Mouse (Mus musculus): Measurements from ENCODE around the gene Dok7. TPM values are rescaled to one million over a fixed set of nuclear protein-coding genes. Genes with fewer than 3 reads are reported as not detected.

Dok7 gene
- polyA plus RNA-seq, 1 experiment = not detected

DNA sequence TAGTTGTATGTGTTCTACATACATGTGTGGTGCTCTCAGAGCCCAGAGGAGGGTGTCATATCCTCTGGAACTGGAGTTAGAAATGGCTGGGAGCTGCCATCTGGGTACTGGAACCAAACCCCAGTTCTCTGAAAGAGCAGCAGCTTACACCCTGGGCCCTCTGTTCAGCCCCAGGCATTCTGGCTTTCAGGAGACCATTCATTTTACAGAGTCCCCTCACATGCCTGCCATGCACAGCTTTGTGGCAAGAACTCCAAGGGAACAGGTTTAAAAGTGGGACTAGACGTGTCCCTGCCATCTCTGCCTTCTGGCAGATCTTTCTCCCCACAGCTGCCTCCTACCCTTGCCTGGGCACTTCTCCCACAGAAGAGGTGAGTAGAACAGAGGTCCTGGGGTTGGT lies 22.9 kb upstream of the Dok7 start:
- H3K9ac ChIP-seq (ENCODE audit: low read depth, poor library complexity, severe bottlenecking) = no peak overlapping the region
- no peak overlapping the region for H3K27ac ChIP-seq (ENCODE audit: insufficient read depth, low read length)
- H3K9me3 ChIP-seq (replicated peaks; ENCODE audit: control insufficient read depth, insufficient read depth, low read length, poor library complexity, severe bottlenecking) = no peaks in the 10 kb centered on the region
- no peaks in the 10 kb centered on the region for H3K27me3 ChIP-seq (ENCODE audit: control insufficient read depth, insufficient read depth, low read length, poor library complexity, severe bottlenecking)
- TF ChIP-seq POLR2A (IDR thresholded peaks at IDR 0.05; ENCODE audit: insufficient read depth, low read length) (no peak), EP300 (IDR thresholded peaks at IDR 0.05; ENCODE audit: insufficient read depth, low read depth, low read length) (no peak), CTCF (IDR thresholded peaks at IDR 0.05; ENCODE audit: low read depth, low read length) (no peak)
- H3K36me3 ChIP-seq (ENCODE audit: control insufficient read depth, insufficient read depth, low read length, poor library complexity, severe bottlenecking) = no peaks in the 10 kb centered on the region
- H3K4me1 ChIP-seq (ENCODE audit: control insufficient read depth, insufficient read depth, low read length) = no peaks in the 10 kb centered on the region
- no peak overlapping the region for H3K4me3 ChIP-seq (ENCODE audit: low read depth, low read length)

DNA sequence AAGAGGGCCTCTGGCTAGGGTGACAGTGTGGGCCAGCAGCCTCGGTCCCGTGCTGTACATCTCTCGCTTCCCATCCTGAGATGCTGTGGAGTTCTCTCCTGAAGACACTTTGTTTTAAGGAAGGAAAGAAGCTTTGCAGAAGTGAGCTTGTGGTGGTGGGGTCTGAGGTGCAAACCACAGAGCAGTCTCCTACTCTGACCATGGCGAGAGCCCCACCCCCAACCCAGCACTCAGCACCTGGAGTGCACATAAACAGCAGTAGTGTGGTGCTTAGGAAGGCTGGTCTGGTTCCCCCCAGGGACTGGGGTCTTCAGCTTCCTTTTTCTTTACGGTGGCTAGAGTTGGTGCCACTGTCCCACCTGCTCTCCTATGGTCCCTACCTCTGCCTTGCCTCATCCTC lies 21.4 kb upstream of the Dok7 start:
- no peak for TF ChIP-seq EP300 (IDR thresholded peaks at IDR 0.05; ENCODE audit: insufficient read depth, low read depth, low read length)
- TF ChIP-seq CTCF (IDR thresholded peaks at IDR 0.05; ENCODE audit: low read depth, low read length) = no peak
- TF ChIP-seq POLR2A (IDR thresholded peaks at IDR 0.05; ENCODE audit: insufficient read depth, low read length) = no peak
- no peaks in the 10 kb centered on the region for H3K9me3 ChIP-seq (replicated peaks; ENCODE audit: control insufficient read depth, insufficient read depth, low read length, poor library complexity, severe bottlenecking)
- no peaks in the 10 kb centered on the region for H3K27me3 ChIP-seq (ENCODE audit: control insufficient read depth, insufficient read depth, low read length, poor library complexity, severe bottlenecking)
- no peak overlapping the region for H3K9ac ChIP-seq (ENCODE audit: low read depth, poor library complexity, severe bottlenecking)
- no peak overlapping the region for H3K27ac ChIP-seq (ENCODE audit: insufficient read depth, low read length)
- no peak overlapping the region for H3K4me3 ChIP-seq (ENCODE audit: low read depth, low read length)
- H3K36me3 ChIP-seq (ENCODE audit: control insufficient read depth, insufficient read depth, low read length, poor library complexity, severe bottlenecking) = no peaks in the 10 kb centered on the region
- no peaks in the 10 kb centered on the region for H3K4me1 ChIP-seq (ENCODE audit: control insufficient read depth, insufficient read depth, low read length)

DNA sequence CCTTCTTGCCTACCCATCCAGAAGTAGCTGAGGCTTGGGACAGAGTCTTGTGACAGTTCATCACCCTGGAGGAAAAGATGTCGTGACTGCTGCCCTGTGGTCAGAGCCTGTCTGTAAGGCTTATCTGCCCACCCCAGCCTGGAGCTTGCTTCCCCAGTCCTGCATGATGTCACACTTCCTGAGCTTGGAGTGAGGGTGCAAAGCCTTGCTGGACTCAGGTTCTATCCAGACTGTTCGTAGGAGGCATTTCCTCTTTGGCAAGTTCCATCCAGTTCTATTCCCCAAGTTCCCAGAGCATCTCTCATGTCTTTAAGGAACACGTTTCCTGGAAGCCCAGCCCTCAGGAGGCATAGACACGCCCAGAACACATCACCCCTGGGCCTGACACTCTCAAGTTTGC lies 20.8 kb upstream of the Dok7 start:
- Histone ChIP-seq H3K27ac (ENCODE audit: insufficient read depth, low read length) (no peak overlapping the region), H3K27me3 (ENCODE audit: control insufficient read depth, insufficient read depth, low read length, poor library complexity, severe bottlenecking) (no peaks in the 10 kb centered on the region), H3K4me3 (ENCODE audit: low read depth, low read length) (no peak overlapping the region), H3K4me1 (ENCODE audit: control insufficient read depth, insufficient read depth, low read length) (no peaks in the 10 kb centered on the region), H3K9me3 (replicated peaks; ENCODE audit: control insufficient read depth, insufficient read depth, low read length, poor library complexity, severe bottlenecking) (no peaks in the 10 kb centered on the region), H3K9ac (ENCODE audit: low read depth, poor library complexity, severe bottlenecking) (no peak overlapping the region), H3K36me3 (ENCODE audit: control insufficient read depth, insufficient read depth, low read length, poor library complexity, severe bottlenecking) (no peaks in the 10 kb centered on the region)
- TF ChIP-seq POLR2A (IDR thresholded peaks at IDR 0.05; ENCODE audit: insufficient read depth, low read length) (no peak), EP300 (IDR thresholded peaks at IDR 0.05; ENCODE audit: insufficient read depth, low read depth, low read length) (no peak), CTCF (IDR thresholded peaks at IDR 0.05; ENCODE audit: low read depth, low read length) (no peak)

DNA sequence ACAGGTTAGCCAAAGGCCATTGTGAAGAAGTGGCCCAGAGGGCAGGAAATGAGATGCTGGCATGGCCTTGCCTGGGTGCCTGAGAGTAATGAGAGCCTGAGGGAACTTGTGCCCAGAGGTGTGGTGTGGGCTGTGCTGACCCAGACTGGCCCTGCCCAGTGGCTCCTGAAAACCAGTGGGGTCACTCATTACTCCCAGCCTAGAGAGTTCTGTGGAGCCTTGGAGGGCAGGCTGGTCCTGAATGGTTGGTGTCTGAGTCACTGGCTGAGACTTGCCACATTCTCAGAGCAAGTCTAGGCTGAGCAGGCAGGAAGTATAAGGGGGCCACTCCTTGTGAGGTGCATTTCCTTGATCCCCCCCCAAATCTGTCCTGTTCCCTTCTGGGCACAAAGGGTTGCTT lies 19.1 kb upstream of the Dok7 start:
- Histone ChIP-seq H3K9ac (ENCODE audit: low read depth, poor library complexity, severe bottlenecking) (no peak overlapping the region), H3K27ac (ENCODE audit: insufficient read depth, low read length) (no peak overlapping the region), H3K4me1 (ENCODE audit: control insufficient read depth, insufficient read depth, low read length) (no peaks in the 10 kb centered on the region), H3K27me3 (ENCODE audit: control insufficient read depth, insufficient read depth, low read length, poor library complexity, severe bottlenecking) (no peaks in the 10 kb centered on the region), H3K9me3 (replicated peaks; ENCODE audit: control insufficient read depth, insufficient read depth, low read length, poor library complexity, severe bottlenecking) (no peaks in the 10 kb centered on the region), H3K36me3 (ENCODE audit: control insufficient read depth, insufficient read depth, low read length, poor library complexity, severe bottlenecking) (no peaks in the 10 kb centered on the region), H3K4me3 (ENCODE audit: low read depth, low read length) (no peak overlapping the region)
- TF ChIP-seq POLR2A (IDR thresholded peaks at IDR 0.05; ENCODE audit: insufficient read depth, low read length) (no peak), EP300 (IDR thresholded peaks at IDR 0.05; ENCODE audit: insufficient read depth, low read depth, low read length) (no peak), CTCF (IDR thresholded peaks at IDR 0.05; ENCODE audit: low read depth, low read length) (no peak)

DNA sequence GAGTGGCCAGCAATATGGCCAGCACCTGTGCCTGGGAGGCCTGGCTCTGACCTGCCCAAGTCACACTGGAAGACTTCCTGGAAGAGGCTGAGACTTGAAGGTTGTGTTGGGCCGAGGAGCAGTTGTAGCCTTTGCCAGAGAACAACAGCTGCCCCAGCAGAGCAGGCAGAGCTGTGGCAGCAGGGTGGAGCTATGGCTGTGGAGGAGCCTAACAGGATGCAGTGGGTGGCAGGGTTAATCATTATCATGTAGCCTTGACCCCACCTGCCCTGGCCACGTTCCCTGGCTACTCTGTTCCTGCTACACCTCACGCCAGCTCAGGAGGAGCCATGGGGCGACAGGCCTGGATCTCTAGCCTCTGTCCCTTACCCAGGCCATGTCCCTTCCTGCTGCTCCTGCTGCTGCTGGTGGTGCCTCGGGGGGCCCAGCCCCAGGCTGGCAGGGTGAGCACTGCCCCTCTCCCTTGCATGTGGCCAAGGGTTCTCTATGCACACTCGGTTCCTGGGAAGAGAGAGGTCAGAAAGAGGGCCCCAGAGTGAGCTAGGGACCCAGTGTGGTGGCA lies 15.2 kb upstream of the Dok7 start, which contains the start of gene Hgfac:
Gene Hgfac, plus strand, starts transcription at position 242 of the 562 bp plus-strand sequence.
- Histone ChIP-seq H3K27me3 (ENCODE audit: control insufficient read depth, insufficient read depth, low read length, poor library complexity, severe bottlenecking) (no peaks in the 10 kb centered on the region), H3K4me3 (ENCODE audit: low read depth, low read length) (no peak within 1 kb of the TSS), H3K4me1 (ENCODE audit: control insufficient read depth, insufficient read depth, low read length) (no peaks in the 10 kb centered on the region), H3K9ac (ENCODE audit: low read depth, poor library complexity, severe bottlenecking) (no peak within 1 kb of the TSS), H3K9me3 (replicated peaks; ENCODE audit: control insufficient read depth, insufficient read depth, low read length, poor library complexity, severe bottlenecking) (no peaks in the 10 kb centered on the region), H3K36me3 (ENCODE audit: control insufficient read depth, insufficient read depth, low read length, poor library complexity, severe bottlenecking) (no peaks in the 10 kb centered on the region), H3K27ac (ENCODE audit: insufficient read depth, low read length) (no peak within 1 kb of the TSS)
- TF ChIP-seq CTCF (IDR thresholded peaks at IDR 0.05; ENCODE audit: low read depth, low read length) (no peak), POLR2A (IDR thresholded peaks at IDR 0.05; ENCODE audit: insufficient read depth, low read length) (no peak), EP300 (IDR thresholded peaks at IDR 0.05; ENCODE audit: insufficient read depth, low read depth, low read length) (no peak)

DNA sequence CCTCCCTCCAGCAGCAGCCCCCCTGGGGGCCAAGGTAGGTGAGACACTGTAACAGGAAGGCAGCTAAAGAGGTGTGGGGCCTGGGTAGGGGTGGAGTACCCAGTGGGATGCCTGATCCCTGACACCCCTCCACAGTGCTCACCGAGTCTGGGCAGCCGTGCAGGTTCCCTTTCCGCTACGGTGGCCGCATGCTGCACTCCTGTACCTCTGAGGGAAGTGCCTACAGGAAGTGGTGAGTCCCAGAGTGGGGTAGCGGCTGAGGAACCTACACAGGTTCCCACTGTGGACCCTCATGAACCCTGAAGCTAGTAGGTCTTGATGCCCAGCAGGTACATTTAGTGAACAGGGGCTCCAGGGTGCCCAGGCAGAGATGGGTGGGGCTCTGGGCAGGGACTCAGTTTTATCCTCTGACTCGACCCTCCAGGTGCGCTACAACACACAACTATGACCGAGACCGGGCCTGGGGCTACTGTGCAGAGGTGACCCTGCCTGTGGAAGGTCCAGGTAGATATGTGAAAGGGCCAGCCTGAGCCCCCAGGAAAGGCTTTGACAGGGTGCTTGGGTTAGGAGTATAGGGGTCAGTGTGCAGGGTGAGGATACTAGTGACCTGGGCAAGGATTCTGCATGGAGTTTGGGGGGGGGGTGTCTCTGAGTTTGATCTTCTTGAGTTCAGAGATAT lies 14.0 kb upstream of the Dok7 start:
- H3K9ac ChIP-seq (ENCODE audit: low read depth, poor library complexity, severe bottlenecking) = no peak overlapping the region

More for the DNA sequence above, 14.0 kb upstream of the Dok7 start:
- Histone ChIP-seq H3K27ac (ENCODE audit: insufficient read depth, low read length) (no peak overlapping the region), H3K9me3 (replicated peaks; ENCODE audit: control insufficient read depth, insufficient read depth, low read length, poor library complexity, severe bottlenecking) (no peaks in the 10 kb centered on the region), H3K4me3 (ENCODE audit: low read depth, low read length) (no peak overlapping the region), H3K27me3 (ENCODE audit: control insufficient read depth, insufficient read depth, low read length, poor library complexity, severe bottlenecking) (no peaks in the 10 kb centered on the region), H3K36me3 (ENCODE audit: control insufficient read depth, insufficient read depth, low read length, poor library complexity, severe bottlenecking) (no peaks in the 10 kb centered on the region), H3K4me1 (ENCODE audit: control insufficient read depth, insufficient read depth, low read length) (no peaks in the 10 kb centered on the region)
- TF ChIP-seq EP300 (IDR thresholded peaks at IDR 0.05; ENCODE audit: insufficient read depth, low read depth, low read length) (no peak), CTCF (IDR thresholded peaks at IDR 0.05; ENCODE audit: low read depth, low read length) (no peak), POLR2A (IDR thresholded peaks at IDR 0.05; ENCODE audit: insufficient read depth, low read length) (no peak)

Data from ES-Bruce4 (cell line).